Mouse (Mus musculus): ENCODE measurements around the gene Lamp2. TPM values are rescaled to one million over a fixed set of nuclear protein-coding genes. Genes with fewer than 3 reads are reported as not detected.

The Lamp2 gene
- polyA plus RNA-seq (2014; fragmentation: Illumina TruSeq; extraction: RNeasy Lipid Tissue Mini Kit (QIAGEN cat#74804); ENCODE audit: low read depth, low replicate concordance) = 2,030 TPM

DNA sequence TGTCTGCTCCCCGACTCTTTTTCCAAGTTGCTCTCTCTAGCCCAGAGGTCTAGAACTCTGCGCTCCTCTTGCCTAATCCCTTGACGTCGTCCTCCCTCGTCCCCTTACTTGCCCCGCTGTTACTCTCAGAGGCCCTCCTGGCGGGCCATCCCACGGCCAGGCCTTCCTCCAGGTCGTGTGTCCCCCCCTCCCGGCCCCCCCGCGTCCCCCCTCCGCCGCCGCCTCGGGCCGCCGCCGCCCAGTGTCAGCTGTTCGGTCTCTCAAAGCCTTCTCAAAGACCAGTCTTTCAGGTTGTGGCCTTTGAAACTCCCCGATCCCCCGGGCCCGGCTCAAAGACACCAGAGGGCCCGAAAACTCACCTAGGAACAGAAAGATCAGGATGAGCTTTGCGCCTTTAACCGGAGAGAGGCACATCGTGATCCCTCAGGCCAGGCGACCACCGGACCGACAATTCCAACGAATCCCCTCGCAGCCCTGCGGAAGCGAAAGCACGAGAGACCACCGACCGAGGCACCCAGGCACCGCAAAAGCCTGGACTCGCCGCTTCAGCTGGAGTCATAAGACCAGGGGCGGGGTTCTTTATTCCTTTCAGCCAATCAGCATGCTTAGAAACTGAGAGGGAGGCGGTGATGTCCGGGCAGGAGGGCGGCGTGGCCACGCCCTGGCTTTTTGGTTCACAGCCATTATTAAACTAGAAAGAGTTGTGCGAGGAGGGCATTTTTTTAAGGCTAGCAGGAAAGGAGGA is at the start of gene Lamp2:
TSS of gene Lamp2 (minus strand) at position 565 of the 745 bp plus-strand sequence.

Other genes starting within 250 kb of the Lamp2 start
- gene Tmem255a, start 204.0 kb downstream of the Lamp2 start, polyA plus RNA-seq (2014; fragmentation: Illumina TruSeq; extraction: RNeasy Lipid Tissue Mini Kit (QIAGEN cat#74804); ENCODE audit: low read depth, low replicate concordance) = 0.24 TPM
- not detected for gene Atp1b4, start 140.3 kb downstream of the Lamp2 start, polyA plus RNA-seq (2014; fragmentation: Illumina TruSeq; extraction: RNeasy Lipid Tissue Mini Kit (QIAGEN cat#74804); ENCODE audit: low read depth, low replicate concordance)
- gene Cul4b, start 119.7 kb upstream of the Lamp2 start, polyA plus RNA-seq (2014; fragmentation: Illumina TruSeq; extraction: RNeasy Lipid Tissue Mini Kit (QIAGEN cat#74804); ENCODE audit: low read depth, low replicate concordance) = 115 TPM
- gene Mcts1, start 144.1 kb upstream of the Lamp2 start, polyA plus RNA-seq (2014; fragmentation: Illumina TruSeq; extraction: RNeasy Lipid Tissue Mini Kit (QIAGEN cat#74804); ENCODE audit: low read depth, low replicate concordance) = 169 TPM
- 168 TPM for gene C1galt1c1, start 178.6 kb upstream of the Lamp2 start, polyA plus RNA-seq (2014; fragmentation: Illumina TruSeq; extraction: RNeasy Lipid Tissue Mini Kit (QIAGEN cat#74804); ENCODE audit: low read depth, low replicate concordance)